Mouse (Mus musculus): ENCODE results near the gene Fam53b. TPM values are rescaled to one million over a fixed set of nuclear protein-coding genes. Genes with fewer than 3 reads are reported as not detected.

The Fam53b gene
- polyA plus RNA-seq, 1 experiment from 2014 or later: 11.9 TPM

DNA sequence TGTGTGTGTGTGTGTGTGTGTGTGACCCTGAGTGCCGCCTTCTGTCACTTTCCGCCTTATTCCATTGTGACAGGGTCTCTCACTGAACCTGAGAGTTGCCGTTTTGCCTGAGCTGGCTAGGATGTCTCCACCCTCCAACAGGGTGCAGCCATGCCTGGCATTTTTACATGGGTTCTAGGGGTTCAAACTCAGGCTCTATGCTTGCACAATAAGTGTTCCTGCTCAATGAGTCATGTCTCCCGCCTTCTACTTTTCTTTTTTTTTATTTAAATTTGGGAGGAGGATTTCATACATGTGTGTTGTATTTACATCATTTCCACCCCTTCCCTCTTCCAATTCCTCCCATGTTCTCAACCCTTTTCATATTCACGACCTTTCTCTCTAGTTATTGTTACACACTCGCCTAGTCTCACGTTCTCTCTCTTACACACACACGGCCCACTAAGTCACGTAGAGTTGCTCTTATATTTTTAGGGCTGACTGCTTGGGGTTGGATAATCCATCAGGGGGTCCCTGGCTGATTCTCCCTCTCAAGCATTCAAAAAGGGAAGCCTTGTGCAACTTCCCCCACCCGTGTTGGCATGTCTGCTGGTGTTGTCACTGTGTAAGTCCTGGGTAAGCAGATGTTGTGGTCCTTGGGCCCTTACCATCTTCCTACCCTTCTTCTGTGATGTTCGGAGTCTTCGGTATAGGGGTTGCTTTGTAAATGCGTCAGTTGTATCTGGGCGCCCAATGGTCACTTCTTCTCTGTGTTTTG is 122.8 kb downstream of the Fam53b start:
- Histone ChIP-seq H3K27ac (ENCODE audit: low read depth, low read length) (no peak overlapping the region), H3K4me3 (ENCODE audit: low read depth, low read length) (no peak overlapping the region), H3K4me1 (ENCODE audit: control insufficient read depth, insufficient read depth, low read length) (peaks cover 35% of the 10 kb centered on the region), H3K9ac (ENCODE audit: low read depth, low read length) (no peak overlapping the region), H3K36me3 (ENCODE audit: control insufficient read depth, insufficient read depth, low read length) (no peaks in the 10 kb centered on the region), H3K9me3 (replicated peaks; ENCODE audit: control insufficient read depth, low read length) (no peaks in the 10 kb centered on the region), H3K27me3 (ENCODE audit: control insufficient read depth, insufficient read depth, low read length) (no peaks in the 10 kb centered on the region), H3K4me2 (no peak overlapping the region)
- WGBS (ENCODE audit: insufficient replicate concordance): 80% methylated on average over 14 of the region's 14 CpGs
- ATAC-seq (replicated peaks; ENCODE audit: insufficient number of reproducible peaks, low FRiP score, low TSS enrichment): no peak

- WGBS (ENCODE audit: insufficient replicate concordance): 45% methylated on average over 5 of the region's 5 CpGs
- Histone ChIP-seq H3K4me3 (ENCODE audit: low read depth, low read length) (no peak overlapping the region), H3K27me3 (ENCODE audit: control insufficient read depth, insufficient read depth, low read length) (no peaks in the 10 kb centered on the region), H3K4me1 (ENCODE audit: control insufficient read depth, insufficient read depth, low read length) (peaks cover 35% of the 10 kb centered on the region), H3K4me2 (no peak overlapping the region), H3K9ac (ENCODE audit: low read depth, low read length) (no peak overlapping the region), H3K9me3 (replicated peaks; ENCODE audit: control insufficient read depth, low read length) (no peaks in the 10 kb centered on the region), H3K36me3 (ENCODE audit: control insufficient read depth, insufficient read depth, low read length) (no peaks in the 10 kb centered on the region), H3K27ac (ENCODE audit: low read depth, low read length) (peak overlapping the region; percentile 71)
- no peak for ATAC-seq (replicated peaks; ENCODE audit: insufficient number of reproducible peaks, low FRiP score, low TSS enrichment)
Measured at GRCm38 (mm10) chr7:132689722-132690121, 124.0 kb downstream of the Fam53b start.

DNA sequence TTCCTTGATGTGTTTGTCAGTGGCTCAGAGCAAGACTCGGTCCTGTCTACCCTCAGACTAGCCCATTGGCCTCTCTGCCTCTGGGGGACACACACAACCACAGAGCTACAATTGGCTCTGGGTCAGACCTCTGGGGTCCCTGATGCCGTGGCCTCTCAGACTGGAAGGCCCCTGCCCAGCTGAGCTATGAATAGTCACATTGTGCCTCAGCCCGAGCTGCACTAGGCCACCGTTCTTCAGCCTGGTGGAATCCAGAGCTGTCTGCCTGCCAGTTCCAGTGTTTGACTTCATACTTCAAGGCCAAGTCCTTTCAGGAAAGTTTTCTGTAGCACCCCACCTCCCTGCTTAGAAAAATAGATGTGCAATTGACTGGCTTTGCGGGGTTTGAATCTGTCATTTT is 125.0 kb downstream of the Fam53b start:
- no peak for ATAC-seq (replicated peaks; ENCODE audit: insufficient number of reproducible peaks, low FRiP score, low TSS enrichment)
- Histone ChIP-seq H3K9ac (ENCODE audit: low read depth, low read length) (no peak overlapping the region), H3K4me1 (ENCODE audit: control insufficient read depth, insufficient read depth, low read length) (peaks cover 35% of the 10 kb centered on the region), H3K4me2 (no peak overlapping the region), H3K9me3 (replicated peaks; ENCODE audit: control insufficient read depth, low read length) (no peaks in the 10 kb centered on the region), H3K27ac (ENCODE audit: low read depth, low read length) (peak overlapping the region; percentile 50; the same call in 1 of the 2 replicates), H3K4me3 (ENCODE audit: low read depth, low read length) (no peak overlapping the region), H3K27me3 (ENCODE audit: control insufficient read depth, insufficient read depth, low read length) (no peaks in the 10 kb centered on the region), H3K36me3 (ENCODE audit: control insufficient read depth, insufficient read depth, low read length) (no peaks in the 10 kb centered on the region)
- WGBS (ENCODE audit: insufficient replicate concordance): 40% methylated on average over 5 of the region's 5 CpGs

DNA sequence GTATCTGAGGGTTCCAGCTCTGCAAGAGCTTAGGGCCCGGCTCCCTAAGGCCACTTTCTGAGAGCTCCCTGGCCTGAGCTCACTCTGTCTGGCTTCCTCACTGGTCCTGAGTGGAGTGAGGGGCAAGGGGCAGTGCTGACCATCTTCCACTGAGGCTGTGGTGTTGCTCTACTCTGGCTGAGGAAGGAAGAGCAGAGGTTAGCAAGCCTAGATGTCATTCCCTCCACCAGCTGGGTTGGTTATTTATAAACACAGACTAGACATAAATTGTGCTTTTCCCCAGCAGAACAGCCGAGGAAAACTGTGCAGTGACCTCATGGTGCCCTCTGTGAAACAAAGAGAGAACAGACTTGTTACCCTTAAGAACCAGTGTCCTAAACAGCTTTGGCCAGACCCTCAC is 125.8 kb downstream of the Fam53b start:
- Histone ChIP-seq H3K4me3 (ENCODE audit: low read depth, low read length) (no peak overlapping the region), H3K27me3 (ENCODE audit: control insufficient read depth, insufficient read depth, low read length) (no peaks in the 10 kb centered on the region), H3K4me1 (ENCODE audit: control insufficient read depth, insufficient read depth, low read length) (peaks cover 35% of the 10 kb centered on the region), H3K36me3 (ENCODE audit: control insufficient read depth, insufficient read depth, low read length) (no peaks in the 10 kb centered on the region), H3K9ac (ENCODE audit: low read depth, low read length) (no peak overlapping the region), H3K9me3 (replicated peaks; ENCODE audit: control insufficient read depth, low read length) (no peaks in the 10 kb centered on the region), H3K4me2 (no peak overlapping the region), H3K27ac (ENCODE audit: low read depth, low read length) (no peak overlapping the region)
- WGBS (ENCODE audit: insufficient replicate concordance): 51% methylated on average over 2 of the region's 2 CpGs
- no peak for ATAC-seq (replicated peaks; ENCODE audit: insufficient number of reproducible peaks, low FRiP score, low TSS enrichment)

DNA sequence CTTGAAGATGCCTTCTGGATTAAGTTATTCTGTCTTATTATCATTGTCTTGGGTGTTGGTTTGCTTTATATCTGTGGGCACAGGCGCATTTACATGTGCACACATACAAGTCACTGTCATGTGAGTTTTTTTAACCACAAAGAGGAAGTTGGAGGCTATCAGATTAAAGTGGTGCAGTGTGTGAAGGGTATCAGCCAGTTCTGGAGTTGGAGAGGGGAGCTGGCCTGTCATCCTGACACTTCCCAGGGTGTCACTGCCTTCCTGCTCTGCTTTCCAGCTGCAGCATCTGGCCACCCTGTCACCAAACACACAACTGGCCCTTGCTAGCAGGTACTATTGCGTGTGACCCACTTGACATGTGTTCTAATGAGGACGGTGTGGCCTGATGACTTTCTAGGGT is 127.2 kb downstream of the Fam53b start:
- H3K4me2 ChIP-seq: no peak overlapping the region
- WGBS (ENCODE audit: insufficient replicate concordance): 69% methylated on average over 3 of the region's 3 CpGs
- no peak overlapping the region for H3K4me3 ChIP-seq (ENCODE audit: low read depth, low read length)
- H3K27me3 ChIP-seq (ENCODE audit: control insufficient read depth, insufficient read depth, low read length): no peaks in the 10 kb centered on the region
- no peaks in the 10 kb centered on the region for H3K9me3 ChIP-seq (replicated peaks; ENCODE audit: control insufficient read depth, low read length)
- peaks cover 37% of the 10 kb centered on the region for H3K4me1 ChIP-seq (ENCODE audit: control insufficient read depth, insufficient read depth, low read length)
- no peaks in the 10 kb centered on the region for H3K36me3 ChIP-seq (ENCODE audit: control insufficient read depth, insufficient read depth, low read length)
- no peak overlapping the region for H3K9ac ChIP-seq (ENCODE audit: low read depth, low read length)
- ATAC-seq (replicated peaks; ENCODE audit: insufficient number of reproducible peaks, low FRiP score, low TSS enrichment): no peak
- H3K27ac ChIP-seq (ENCODE audit: low read depth, low read length): no peak overlapping the region

DNA sequence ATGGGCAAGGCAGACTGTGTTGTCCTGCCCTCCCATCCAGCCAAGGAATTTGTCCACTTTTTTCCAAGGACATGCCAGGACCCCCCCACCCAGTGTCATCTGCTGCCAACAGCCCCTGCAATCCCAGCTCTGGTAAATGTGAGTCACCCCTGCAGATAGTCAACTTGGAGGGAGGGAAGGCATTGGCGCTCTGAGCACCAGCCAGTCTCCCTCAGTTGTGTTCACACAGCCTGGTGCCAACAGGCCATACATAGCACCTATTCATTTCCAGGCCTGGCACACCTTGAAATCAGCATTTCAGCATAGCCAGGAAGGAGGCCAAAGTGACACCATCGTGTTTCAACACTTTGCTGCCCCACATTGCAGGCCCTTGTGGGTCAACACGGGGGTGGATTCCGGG is 129.8 kb downstream of the Fam53b start:
- H3K4me1 ChIP-seq (ENCODE audit: control insufficient read depth, insufficient read depth, low read length): peaks cover 26% of the 10 kb centered on the region
- 79% methylated on average over 4 of the region's 4 CpGs for WGBS (ENCODE audit: insufficient replicate concordance)
- no peak for ATAC-seq (replicated peaks; ENCODE audit: insufficient number of reproducible peaks, low FRiP score, low TSS enrichment)
- H3K36me3 ChIP-seq (ENCODE audit: control insufficient read depth, insufficient read depth, low read length): no peaks in the 10 kb centered on the region
- no peak overlapping the region for H3K27ac ChIP-seq (ENCODE audit: low read depth, low read length)
- H3K4me3 ChIP-seq (ENCODE audit: low read depth, low read length): no peak overlapping the region
- H3K9ac ChIP-seq (ENCODE audit: low read depth, low read length): no peak overlapping the region
- H3K4me2 ChIP-seq: no peak overlapping the region
- H3K27me3 ChIP-seq (ENCODE audit: control insufficient read depth, insufficient read depth, low read length): no peaks in the 10 kb centered on the region
- no peaks in the 10 kb centered on the region for H3K9me3 ChIP-seq (replicated peaks; ENCODE audit: control insufficient read depth, low read length)

DNA sequence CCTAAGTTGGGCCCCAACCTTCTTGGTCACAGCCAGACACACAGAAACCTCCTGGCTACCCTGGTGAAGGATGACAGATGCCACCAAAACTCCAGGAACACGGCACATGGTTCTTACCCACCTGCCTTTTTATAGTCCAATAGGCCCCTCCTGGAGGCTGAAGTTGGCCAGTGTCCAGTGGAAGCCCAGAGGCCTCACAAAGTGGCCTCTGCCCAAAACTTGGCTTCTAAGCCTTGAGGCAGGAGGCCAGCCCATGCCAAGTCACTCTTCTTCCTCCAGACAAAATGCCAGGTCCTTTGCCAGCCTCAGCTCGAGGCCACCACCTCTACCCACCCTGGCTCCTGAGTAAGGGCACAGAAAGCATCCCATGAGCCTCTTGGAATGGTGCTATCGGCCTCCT is 130.8 kb downstream of the Fam53b start:
- no peak overlapping the region for H3K9ac ChIP-seq (ENCODE audit: low read depth, low read length)
- peaks cover 17% of the 10 kb centered on the region for H3K4me1 ChIP-seq (ENCODE audit: control insufficient read depth, insufficient read depth, low read length)
- no peaks in the 10 kb centered on the region for H3K36me3 ChIP-seq (ENCODE audit: control insufficient read depth, insufficient read depth, low read length)
- no peak overlapping the region for H3K4me2 ChIP-seq
- WGBS (ENCODE audit: insufficient replicate concordance): 72% methylated on average over 3 of the region's 3 CpGs
- H3K27ac ChIP-seq (ENCODE audit: low read depth, low read length): no peak overlapping the region
- H3K9me3 ChIP-seq (replicated peaks; ENCODE audit: control insufficient read depth, low read length): no peaks in the 10 kb centered on the region
- no peak overlapping the region for H3K4me3 ChIP-seq (ENCODE audit: low read depth, low read length)
- ATAC-seq (replicated peaks; ENCODE audit: insufficient number of reproducible peaks, low FRiP score, low TSS enrichment): no peak
- H3K27me3 ChIP-seq (ENCODE audit: control insufficient read depth, insufficient read depth, low read length): no peaks in the 10 kb centered on the region

GRCm38 (mm10) chr7:132682336-132682735 is 131.3 kb downstream of the Fam53b start:
- Histone ChIP-seq H3K36me3 (ENCODE audit: control insufficient read depth, insufficient read depth, low read length) (no peaks in the 10 kb centered on the region), H3K4me3 (ENCODE audit: low read depth, low read length) (no peak overlapping the region), H3K27ac (ENCODE audit: low read depth, low read length) (no peak overlapping the region), H3K9me3 (replicated peaks; ENCODE audit: control insufficient read depth, low read length) (no peaks in the 10 kb centered on the region), H3K4me1 (ENCODE audit: control insufficient read depth, insufficient read depth, low read length) (peaks cover 11% of the 10 kb centered on the region), H3K27me3 (ENCODE audit: control insufficient read depth, insufficient read depth, low read length) (no peaks in the 10 kb centered on the region), H3K9ac (ENCODE audit: low read depth, low read length) (no peak overlapping the region), H3K4me2 (no peak overlapping the region)
- no peak for ATAC-seq (replicated peaks; ENCODE audit: insufficient number of reproducible peaks, low FRiP score, low TSS enrichment)
- 90% methylated on average over 3 of the region's 3 CpGs for WGBS (ENCODE audit: insufficient replicate concordance)

DNA sequence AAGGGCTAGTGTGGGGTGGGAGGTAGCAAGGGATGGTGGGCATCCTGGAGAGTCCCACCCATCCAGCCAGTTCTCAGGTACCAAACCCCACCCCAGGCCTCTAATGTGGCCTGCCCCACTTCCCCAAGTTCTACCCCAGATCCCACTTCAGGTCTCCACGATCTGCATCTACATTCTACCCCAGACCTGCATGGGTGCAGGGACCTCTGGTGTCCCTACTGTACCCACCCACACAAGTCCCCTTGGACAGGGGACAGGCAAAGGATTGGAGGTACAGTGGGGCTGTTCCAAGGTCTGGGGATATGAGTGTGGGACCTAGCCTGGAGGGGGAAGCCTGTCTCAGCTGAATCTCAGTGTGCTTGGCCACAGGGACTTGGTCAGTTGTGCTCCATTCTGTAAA is 131.9 kb downstream of the Fam53b start:
- 88% methylated on average over 1 of the region's 1 CpGs for WGBS (ENCODE audit: insufficient replicate concordance)
- Histone ChIP-seq H3K9me3 (replicated peaks; ENCODE audit: control insufficient read depth, low read length) (no peaks in the 10 kb centered on the region), H3K27me3 (ENCODE audit: control insufficient read depth, insufficient read depth, low read length) (no peaks in the 10 kb centered on the region), H3K4me1 (ENCODE audit: control insufficient read depth, insufficient read depth, low read length) (peaks cover 7% of the 10 kb centered on the region; the same call in 1 of the 2 replicates), H3K27ac (ENCODE audit: low read depth, low read length) (no peak overlapping the region), H3K4me3 (ENCODE audit: low read depth, low read length) (no peak overlapping the region), H3K9ac (ENCODE audit: low read depth, low read length) (no peak overlapping the region), H3K4me2 (no peak overlapping the region), H3K36me3 (ENCODE audit: control insufficient read depth, insufficient read depth, low read length) (no peaks in the 10 kb centered on the region)
- ATAC-seq (replicated peaks; ENCODE audit: insufficient number of reproducible peaks, low FRiP score, low TSS enrichment): no peak
